Mouse (Mus musculus): Measurements from ENCODE around the gene Rin2. TPM values are rescaled to one million over a fixed set of nuclear protein-coding genes. Genes with fewer than 3 reads are reported as not detected.

Rin2 gene
- polyA plus RNA-seq, 1 experiment from 2014 or later: 37.9 TPM

GRCm38 (mm10) chr2:145850779-145851178 is 175.8 kb downstream of the Rin2 start:
- ATAC-seq (ENCODE audit: low read depth): peak; percentile 89
- Histone ChIP-seq H3K27me3 (ENCODE audit: control insufficient read depth, insufficient read depth, low read depth, low read length) (no peaks in the 10 kb centered on the region), H3K36me3 (ENCODE audit: control insufficient read depth, insufficient read depth, low read length) (no peaks in the 10 kb centered on the region), H3K9ac (ENCODE audit: low read length) (no peak overlapping the region), H3K4me1 (replicated peaks; ENCODE audit: control insufficient read depth, insufficient read depth, low read length) (peaks cover 11% of the 10 kb centered on the region), H3K9me3 (ENCODE audit: control insufficient read depth, low read length) (no peaks in the 10 kb centered on the region), H3K4me3 (ENCODE audit: low read length) (no peak overlapping the region), H3K27ac (ENCODE audit: low read length) (peak overlapping the region; percentile 74), H3K4me2 (ENCODE audit: low read depth, low read length) (no peak overlapping the region)
- 48% methylated on average over 4 of the region's 4 CpGs for WGBS

GRCm38 (mm10) chr2:145855831-145856230 is 180.8 kb downstream of the Rin2 start:
- H3K4me3 ChIP-seq (ENCODE audit: low read length): no peak overlapping the region
- 50% methylated on average over 9 of the region's 9 CpGs for WGBS
- no peak overlapping the region for H3K4me2 ChIP-seq (ENCODE audit: low read depth, low read length)
- ATAC-seq (ENCODE audit: low read depth): 0 out of 2 replicates have a peak, but pooled peaks have one; percentile 0
- no peaks in the 10 kb centered on the region for H3K27me3 ChIP-seq (ENCODE audit: control insufficient read depth, insufficient read depth, low read depth, low read length)
- no peak overlapping the region for H3K9ac ChIP-seq (ENCODE audit: low read length)
- H3K27ac ChIP-seq (ENCODE audit: low read length): peak overlapping the region; percentile 50
- no peaks in the 10 kb centered on the region for H3K9me3 ChIP-seq (ENCODE audit: control insufficient read depth, low read length)
- H3K36me3 ChIP-seq (ENCODE audit: control insufficient read depth, insufficient read depth, low read length): no peaks in the 10 kb centered on the region
- H3K4me1 ChIP-seq (replicated peaks; ENCODE audit: control insufficient read depth, insufficient read depth, low read length): peaks cover 34% of the 10 kb centered on the region

DNA sequence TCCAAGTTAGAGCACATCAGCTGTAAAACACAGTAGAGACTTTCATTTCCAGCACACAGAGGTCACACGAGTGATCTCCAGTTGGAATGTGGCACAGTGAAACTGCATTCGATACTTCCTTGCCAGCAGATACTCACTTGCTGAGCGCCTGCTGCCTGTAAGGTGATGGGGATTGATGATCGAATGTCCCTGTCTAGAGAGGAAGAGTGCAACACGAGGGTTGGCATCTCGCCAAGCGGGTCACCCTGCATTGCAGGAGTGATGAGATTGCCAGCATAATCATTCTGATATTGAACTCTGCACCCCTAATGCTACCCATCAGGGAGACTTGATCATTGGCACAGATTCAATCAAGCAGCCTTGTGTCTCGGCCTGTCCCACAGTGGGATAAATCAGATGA is 182.8 kb downstream of the Rin2 start:
- H3K27me3 ChIP-seq (ENCODE audit: control insufficient read depth, insufficient read depth, low read depth, low read length): no peaks in the 10 kb centered on the region
- no peak for ATAC-seq (ENCODE audit: low read depth)
- H3K4me2 ChIP-seq (ENCODE audit: low read depth, low read length): no peak overlapping the region
- H3K9ac ChIP-seq (ENCODE audit: low read length): no peak overlapping the region
- peak overlapping the region; percentile 21 for H3K27ac ChIP-seq (ENCODE audit: low read length)
- H3K4me1 ChIP-seq (replicated peaks; ENCODE audit: control insufficient read depth, insufficient read depth, low read length): peaks cover 34% of the 10 kb centered on the region
- H3K9me3 ChIP-seq (ENCODE audit: control insufficient read depth, low read length): no peaks in the 10 kb centered on the region
- H3K36me3 ChIP-seq (ENCODE audit: control insufficient read depth, insufficient read depth, low read length): no peaks in the 10 kb centered on the region
- H3K4me3 ChIP-seq (ENCODE audit: low read length): no peak overlapping the region
- 38% methylated on average over 8 of the region's 8 CpGs for WGBS

GRCm38 (mm10) chr2:145859442-145859931 is 184.5 kb downstream of the Rin2 start:
- H3K4me3 ChIP-seq (ENCODE audit: low read length): 0 out of 2 replicates have a peak overlapping the region, but pooled peaks have one; percentile 9

DNA sequence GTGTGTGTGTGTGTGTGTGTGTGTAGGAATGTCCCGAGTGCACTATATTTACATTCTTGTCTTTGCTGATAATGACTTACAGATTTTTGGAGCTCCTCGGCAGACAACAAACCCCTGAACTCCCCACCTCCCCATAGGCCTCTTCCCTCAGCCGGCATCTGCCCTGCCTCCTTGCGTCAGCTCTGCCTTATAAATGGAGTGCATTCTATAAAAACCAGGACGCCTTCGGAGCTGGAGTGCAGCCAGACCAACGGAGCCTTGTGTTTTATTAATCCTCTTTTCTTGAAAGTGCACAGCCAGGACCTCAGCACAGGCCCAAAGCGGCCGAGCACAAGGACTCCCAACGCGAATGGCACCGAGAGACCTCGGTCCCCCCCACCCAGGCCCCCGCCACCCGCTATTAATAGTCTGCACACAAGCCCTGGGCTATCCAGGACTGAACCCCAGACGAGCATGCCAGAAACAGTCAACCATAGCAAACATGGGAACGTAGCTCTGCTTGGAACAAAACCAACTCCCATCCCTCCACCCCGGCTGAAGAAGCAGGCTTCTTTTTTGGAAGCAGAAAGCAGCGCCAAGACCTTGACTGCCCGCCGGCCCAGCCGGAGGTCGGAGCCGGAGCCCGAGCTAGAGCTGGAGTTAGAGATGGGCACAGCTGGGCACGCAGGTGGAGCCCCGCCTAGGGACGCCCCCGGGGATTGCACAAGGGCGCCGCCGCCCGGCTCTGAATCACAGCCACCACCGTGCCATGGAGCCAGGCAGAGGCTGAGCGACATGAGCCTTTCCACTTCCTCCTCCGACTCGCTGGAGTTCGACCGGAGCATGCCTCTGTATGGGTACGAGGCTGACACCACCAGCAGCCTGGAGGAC is 185.2 kb downstream of the Rin2 start:
- H3K27me3 ChIP-seq (ENCODE audit: control insufficient read depth, insufficient read depth, low read depth, low read length): no peaks in the 10 kb centered on the region
- H3K27ac ChIP-seq (ENCODE audit: low read length): peak overlapping the region; percentile 97
- ATAC-seq (ENCODE audit: low read depth): peak; percentile 80
- peak overlapping the region; percentile 73 for H3K4me2 ChIP-seq (ENCODE audit: low read depth, low read length)
- peak overlapping the region; percentile 63 for H3K4me3 ChIP-seq (ENCODE audit: low read length)
- H3K9ac ChIP-seq (ENCODE audit: low read length): peak overlapping the region; percentile 75
- H3K9me3 ChIP-seq (ENCODE audit: control insufficient read depth, low read length): no peaks in the 10 kb centered on the region
- 5% methylated on average over 40 of the region's 40 CpGs for WGBS
- no peaks in the 10 kb centered on the region; the same call in 1 of the 2 replicates for H3K36me3 ChIP-seq (ENCODE audit: control insufficient read depth, insufficient read depth, low read length)
- peaks cover 47% of the 10 kb centered on the region for H3K4me1 ChIP-seq (replicated peaks; ENCODE audit: control insufficient read depth, insufficient read depth, low read length)

More at GRCm38 (mm10) chr2:145859442-145859931, 184.5 kb downstream of the Rin2 start:
- 18% methylated on average over 7 of the region's 7 CpGs for WGBS
- H3K9ac ChIP-seq (ENCODE audit: low read length): peak overlapping the region; percentile 75
- no peaks in the 10 kb centered on the region; the same call in 1 of the 2 replicates for H3K36me3 ChIP-seq (ENCODE audit: control insufficient read depth, insufficient read depth, low read length)
- peak; percentile 50 for ATAC-seq (ENCODE audit: low read depth)
- H3K4me2 ChIP-seq (ENCODE audit: low read depth, low read length): peak overlapping the region; percentile 73
- H3K4me1 ChIP-seq (replicated peaks; ENCODE audit: control insufficient read depth, insufficient read depth, low read length): peaks cover 47% of the 10 kb centered on the region
- no peaks in the 10 kb centered on the region for H3K27me3 ChIP-seq (ENCODE audit: control insufficient read depth, insufficient read depth, low read depth, low read length)
- H3K9me3 ChIP-seq (ENCODE audit: control insufficient read depth, low read length): no peaks in the 10 kb centered on the region
- H3K27ac ChIP-seq (ENCODE audit: low read length): peak overlapping the region; percentile 97

- Histone ChIP-seq H3K36me3 (ENCODE audit: control insufficient read depth, insufficient read depth, low read length) (peaks cover 1% of the 10 kb centered on the region; the same call in 1 of the 2 replicates), H3K9ac (ENCODE audit: low read length) (peak overlapping the region; percentile 75), H3K27ac (ENCODE audit: low read length) (peak overlapping the region; percentile 97), H3K27me3 (ENCODE audit: control insufficient read depth, insufficient read depth, low read depth, low read length) (no peaks in the 10 kb centered on the region), H3K4me2 (ENCODE audit: low read depth, low read length) (peak overlapping the region; percentile 73), H3K9me3 (ENCODE audit: control insufficient read depth, low read length) (no peaks in the 10 kb centered on the region), H3K4me1 (replicated peaks; ENCODE audit: control insufficient read depth, insufficient read depth, low read length) (peaks cover 44% of the 10 kb centered on the region), H3K4me3 (ENCODE audit: low read length) (peak overlapping the region; percentile 63)
- 30% methylated on average over 8 of the region's 8 CpGs for WGBS
- no peak for ATAC-seq (ENCODE audit: low read depth)
These were observed 186.4 kb downstream of the Rin2 start for GRCm38 (mm10) chr2:145861193-145862123.

DNA sequence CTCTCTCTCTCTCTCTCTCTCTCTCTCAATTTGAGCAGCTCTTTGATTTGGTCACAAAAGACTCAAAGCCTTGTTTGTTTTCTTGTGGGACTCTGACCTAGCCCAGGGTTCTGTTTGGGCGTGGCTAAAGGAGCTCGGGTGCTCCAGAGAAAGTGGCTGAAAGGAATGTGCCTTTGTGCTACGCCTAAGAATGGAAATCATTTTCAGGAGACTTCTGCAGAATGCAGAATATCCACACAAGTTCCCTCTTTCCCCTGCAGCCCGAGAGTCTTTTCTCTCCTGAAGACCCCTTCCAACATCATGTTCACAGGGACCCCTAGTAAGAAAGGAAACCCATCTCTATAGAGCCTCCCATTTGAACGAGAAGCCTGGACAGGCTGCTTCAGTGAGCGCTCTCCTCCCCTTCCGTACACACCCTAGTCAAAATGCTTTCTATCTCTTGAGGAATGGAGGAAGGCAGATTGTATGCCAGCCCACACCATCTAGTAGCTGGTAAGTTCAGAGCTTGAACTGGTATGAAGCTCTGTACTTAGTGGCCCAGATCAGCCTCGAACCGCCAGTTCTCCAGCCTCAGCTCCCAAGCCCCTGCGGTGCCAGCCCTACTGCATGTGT is 187.3 kb downstream of the Rin2 start:
- peak overlapping the region; percentile 75 for H3K9ac ChIP-seq (ENCODE audit: low read length)
- peak overlapping the region; percentile 73 for H3K4me2 ChIP-seq (ENCODE audit: low read depth, low read length)
- H3K27ac ChIP-seq (ENCODE audit: low read length): peak overlapping the region; percentile 97
- ATAC-seq (ENCODE audit: low read depth): peak; percentile 18; the same call in 1 of the 2 replicates
- H3K9me3 ChIP-seq (ENCODE audit: control insufficient read depth, low read length): peaks cover 4% of the 10 kb centered on the region; the same call in 1 of the 2 replicates
- H3K4me1 ChIP-seq (replicated peaks; ENCODE audit: control insufficient read depth, insufficient read depth, low read length): peaks cover 38% of the 10 kb centered on the region
- 27% methylated on average over 10 of the region's 10 CpGs for WGBS
- H3K4me3 ChIP-seq (ENCODE audit: low read length): peak overlapping the region; percentile 63
- H3K27me3 ChIP-seq (ENCODE audit: control insufficient read depth, insufficient read depth, low read depth, low read length): no peaks in the 10 kb centered on the region
- H3K36me3 ChIP-seq (ENCODE audit: control insufficient read depth, insufficient read depth, low read length): peaks cover 9% of the 10 kb centered on the region

DNA sequence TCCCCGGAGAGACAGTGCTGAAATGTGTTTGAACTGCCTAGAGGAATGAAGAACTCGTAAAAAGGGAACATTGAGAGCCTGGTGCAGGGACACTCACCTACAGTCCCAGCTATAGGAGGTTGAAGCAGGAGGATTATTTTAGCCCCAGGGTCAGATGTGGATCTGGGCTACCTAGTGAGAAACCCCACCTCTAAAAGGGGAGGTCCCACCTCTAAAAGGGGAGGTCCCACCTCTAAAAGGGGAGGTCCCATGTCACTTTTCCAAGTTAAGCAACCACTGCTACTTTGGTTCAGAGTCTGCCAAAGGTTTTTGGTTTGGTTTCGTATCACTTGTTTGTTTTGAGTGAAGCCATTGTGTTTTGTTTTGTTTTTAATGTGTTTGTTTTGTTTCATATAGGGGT is 190.3 kb downstream of the Rin2 start:
- Histone ChIP-seq H3K9ac (ENCODE audit: low read length) (no peak overlapping the region), H3K4me2 (ENCODE audit: low read depth, low read length) (no peak overlapping the region), H3K27ac (ENCODE audit: low read length) (no peak overlapping the region), H3K4me1 (replicated peaks; ENCODE audit: control insufficient read depth, insufficient read depth, low read length) (peaks cover 16% of the 10 kb centered on the region), H3K4me3 (ENCODE audit: low read length) (no peak overlapping the region), H3K9me3 (ENCODE audit: control insufficient read depth, low read length) (peaks cover 4% of the 10 kb centered on the region; the same call in 1 of the 2 replicates), H3K27me3 (ENCODE audit: control insufficient read depth, insufficient read depth, low read depth, low read length) (no peaks in the 10 kb centered on the region), H3K36me3 (ENCODE audit: control insufficient read depth, insufficient read depth, low read length) (peaks cover 11% of the 10 kb centered on the region)
- WGBS: 76% methylated on average over 3 of the region's 3 CpGs
- ATAC-seq (ENCODE audit: low read depth): no peak
